Mouse (Mus musculus) neural tube, embryonic 13.5 days (tissue): ENCODE measurements around the gene Npas1. TPM values are rescaled to one million over a fixed set of nuclear protein-coding genes. Genes with fewer than 3 reads are reported as not detected.

ENCODE experiments used
- ATAC-seq: fragments of 200-750 bp; cut with Nextera tagmentation; 2 replicates; pipeline ENCODE4 v1.8.0; 2017; ENCODE audit warnings: low read depth, mild to moderate bottlenecking, moderate TSS enrichment, moderate library complexity
- H3K27ac ChIP-seq: fragments of 300-500 bp; sonication (generic); replicated peaks from 2 replicates; pipeline ENCODE4 v1.5.1; 2015; ENCODE audit warnings: moderate library complexity, mild to moderate bottlenecking, inconsistent platforms
- H3K27me3 ChIP-seq: fragments of 300-500 bp; sonication (generic); 2 replicates; pipeline ENCODE4 v1.6.1; 2015; ENCODE audit warnings: mild to moderate bottlenecking, inconsistent platforms
- H3K36me3 ChIP-seq: fragments of 300-500 bp; sonication (generic); 2 replicates; pipeline ENCODE4 v1.6.1; 2015; ENCODE audit warnings: mild to moderate bottlenecking, inconsistent platforms
- H3K4me1 ChIP-seq: fragments of 300-500 bp; sonication (generic); replicated peaks from 2 replicates; pipeline ENCODE4 v1.6.1; 2015; ENCODE audit warnings: inconsistent platforms
- H3K4me2 ChIP-seq: fragments of 300-500 bp; sonication (generic); 2 replicates; pipeline ENCODE4 v1.6.1; 2015; ENCODE audit warnings: inconsistent platforms, mild to moderate bottlenecking, moderate library complexity
- H3K4me3 ChIP-seq: fragments of 300-500 bp; sonication (generic); 2 replicates; pipeline ENCODE4 v1.5.1; 2015; ENCODE audit warnings: mild to moderate bottlenecking, inconsistent platforms
- H3K9ac ChIP-seq: fragments of 300-500 bp; sonication (generic); 2 replicates; pipeline ENCODE4 v1.6.1; 2015; ENCODE audit warnings: moderate library complexity, mild to moderate bottlenecking, inconsistent platforms
- H3K9me3 ChIP-seq: fragments of 300-500 bp; sonication (generic); 2 replicates; pipeline ENCODE4 v1.6.1; 2016; ENCODE audit warnings: inconsistent platforms
- WGBS: fragments of 180-500 bp; shearing (Covaris S2); methylation state at CpG from one replicate; pipeline ENCODE4 v1.1.7; 2015; 5-methylcytosine and 5-hydroxymethylcytosine counted together
- polyA plus RNA-seq: library from polyadenylated mRNA; unstranded; fragments of >200 nt; fragmentation: Nextera tagmentation; extraction: Ambion mirVana; gene quantifications from 2 replicates; pipeline ENCODE4 v1.2.1, GENCODE M21; 2015

Npas1 gene
- polyA plus RNA-seq, 1 experiment from 2014 or later: 1.7 TPM

- no peaks in the 10 kb centered on the region for H3K4me1 ChIP-seq
- H3K4me3 ChIP-seq: no peak overlapping the region
- no peaks in the 10 kb centered on the region for H3K9me3 ChIP-seq
- no peak overlapping the region for H3K4me2 ChIP-seq
- H3K27ac ChIP-seq: no peak overlapping the region
- peaks cover 37% of the 10 kb centered on the region for H3K36me3 ChIP-seq
- H3K27me3 ChIP-seq: no peaks in the 10 kb centered on the region
- no peak overlapping the region for H3K9ac ChIP-seq
- WGBS: 30% methylated on average over 2 of the region's 2 CpGs
- ATAC-seq: no peak; the same call in 1 of the 2 replicates
Measured at GRCm38 (mm10) chr7:16493361-16493760, 15.8 kb upstream of the Npas1 start.

GRCm38 (mm10) chr7:16492211-16492610, 14.7 kb upstream of the Npas1 start:
- Histone ChIP-seq H3K4me1 (no peaks in the 10 kb centered on the region), H3K4me3 (no peak overlapping the region), H3K4me2 (no peak overlapping the region), H3K9me3 (no peaks in the 10 kb centered on the region), H3K36me3 (peaks cover 26% of the 10 kb centered on the region), H3K27me3 (no peaks in the 10 kb centered on the region), H3K9ac (no peak overlapping the region), H3K27ac (no peak overlapping the region)
- ATAC-seq: no peak
- 59% methylated on average over 3 of the region's 3 CpGs for WGBS

- H3K4me3 ChIP-seq: no peak overlapping the region
- no peak overlapping the region for H3K9ac ChIP-seq
- peak; percentile 52 for ATAC-seq
- H3K36me3 ChIP-seq: peaks cover 21% of the 10 kb centered on the region
- H3K27me3 ChIP-seq: no peaks in the 10 kb centered on the region
- no peaks in the 10 kb centered on the region for H3K4me1 ChIP-seq
- H3K4me2 ChIP-seq: no peak overlapping the region
- no peak overlapping the region for H3K27ac ChIP-seq
- H3K9me3 ChIP-seq: no peaks in the 10 kb centered on the region
- WGBS: 35% methylated on average over 3 of the region's 3 CpGs
Measured at GRCm38 (mm10) chr7:16491759-16492158, 14.2 kb upstream of the Npas1 start.

- no peaks in the 10 kb centered on the region for H3K27me3 ChIP-seq
- H3K36me3 ChIP-seq: 0 out of 2 replicates have a peak, but pooled peaks cover 3% of the 10 kb centered on the region
- no peak overlapping the region for H3K4me2 ChIP-seq
- no peaks in the 10 kb centered on the region for H3K4me1 ChIP-seq
- no peak overlapping the region for H3K9ac ChIP-seq
- ATAC-seq: no peak
- H3K27ac ChIP-seq: no peak overlapping the region
- H3K9me3 ChIP-seq: no peaks in the 10 kb centered on the region
- 87% methylated on average over 9 of the region's 9 CpGs for WGBS
- no peak overlapping the region for H3K4me3 ChIP-seq
Measured at GRCm38 (mm10) chr7:16489948-16490347, 12.4 kb upstream of the Npas1 start.

GRCm38 (mm10) chr7:16488816-16489215, 11.3 kb upstream of the Npas1 start:
- Histone ChIP-seq H3K27me3 (no peaks in the 10 kb centered on the region), H3K4me1 (no peaks in the 10 kb centered on the region), H3K9ac (no peak overlapping the region), H3K36me3 (no peaks in the 10 kb centered on the region), H3K4me2 (no peak overlapping the region), H3K9me3 (no peaks in the 10 kb centered on the region), H3K4me3 (no peak overlapping the region), H3K27ac (no peak overlapping the region)
- ATAC-seq: no peak

- H3K9ac ChIP-seq: peak overlapping the region; percentile 43; the same call in 1 of the 2 replicates
- no peaks in the 10 kb centered on the region for H3K36me3 ChIP-seq
- 1% methylated on average over 34 of the region's 34 CpGs for WGBS
- ATAC-seq: no peak
- peaks cover 66% of the 10 kb centered on the region for H3K27me3 ChIP-seq
- peaks cover 30% of the 10 kb centered on the region for H3K4me1 ChIP-seq
- H3K4me3 ChIP-seq: peak overlapping the region; percentile 33
- no peak overlapping the region for H3K27ac ChIP-seq
- H3K9me3 ChIP-seq: no peaks in the 10 kb centered on the region
- H3K4me2 ChIP-seq: peak overlapping the region; percentile 58
Measured at GRCm38 (mm10) chr7:16476600-16476989, 933 bp downstream of the Npas1 start.

- H3K9me3 ChIP-seq: no peaks in the 10 kb centered on the region
- no peak for ATAC-seq
- no peak overlapping the region for H3K27ac ChIP-seq
- peaks cover 30% of the 10 kb centered on the region for H3K4me1 ChIP-seq
- no peaks in the 10 kb centered on the region for H3K36me3 ChIP-seq
- H3K4me2 ChIP-seq: peak overlapping the region; percentile 58
- H3K27me3 ChIP-seq: peaks cover 72% of the 10 kb centered on the region
- H3K9ac ChIP-seq: peak overlapping the region; percentile 43; the same call in 1 of the 2 replicates
- WGBS: 1% methylated on average over 54 of the region's 59 CpGs
- H3K4me3 ChIP-seq: peak overlapping the region; percentile 33
Measured at GRCm38 (mm10) chr7:16475764-16476599, 1.5 kb downstream of the Npas1 start.

GRCm38 (mm10) chr7:16475321-16475720, 2.2 kb downstream of the Npas1 start:
- Histone ChIP-seq H3K4me2 (peak overlapping the region; percentile 58), H3K27me3 (peaks cover 79% of the 10 kb centered on the region), H3K4me3 (peak overlapping the region; percentile 22), H3K36me3 (no peaks in the 10 kb centered on the region), H3K9ac (0 out of 2 replicates have a peak overlapping the region, but pooled peaks have one; percentile 9), H3K9me3 (no peaks in the 10 kb centered on the region), H3K4me1 (peaks cover 30% of the 10 kb centered on the region), H3K27ac (no peak overlapping the region)
- 6% methylated on average over 23 of the region's 23 CpGs for WGBS
- ATAC-seq: no peak

GRCm38 (mm10) chr7:16474445-16474844, 3.1 kb downstream of the Npas1 start:
- H3K27ac ChIP-seq: no peak overlapping the region
- ATAC-seq: no peak
- H3K9me3 ChIP-seq: no peaks in the 10 kb centered on the region
- H3K4me3 ChIP-seq: peak overlapping the region; percentile 13
- no peak overlapping the region for H3K9ac ChIP-seq
- H3K36me3 ChIP-seq: no peaks in the 10 kb centered on the region
- peaks cover 30% of the 10 kb centered on the region for H3K4me1 ChIP-seq
- 5% methylated on average over 33 of the region's 33 CpGs for WGBS
- peak overlapping the region; percentile 42 for H3K4me2 ChIP-seq
- H3K27me3 ChIP-seq: peaks cover 88% of the 10 kb centered on the region

GRCm38 (mm10) chr7:16473847-16474246, 3.7 kb downstream of the Npas1 start:
- Histone ChIP-seq H3K4me3 (no peak overlapping the region), H3K9me3 (no peaks in the 10 kb centered on the region), H3K27me3 (peaks cover 94% of the 10 kb centered on the region), H3K27ac (no peak overlapping the region), H3K36me3 (no peaks in the 10 kb centered on the region), H3K4me2 (no peak overlapping the region), H3K4me1 (peaks cover 30% of the 10 kb centered on the region), H3K9ac (no peak overlapping the region)
- no peak for ATAC-seq
- WGBS: 36% methylated on average over 8 of the region's 8 CpGs

GRCm38 (mm10) chr7:16472116-16472709, 5.3 kb downstream of the Npas1 start:
- H3K27me3 ChIP-seq: peaks cover 95% of the 10 kb centered on the region
- peaks cover 36% of the 10 kb centered on the region for H3K4me1 ChIP-seq
- H3K9ac ChIP-seq: no peak overlapping the region
- H3K36me3 ChIP-seq: no peaks in the 10 kb centered on the region
- 0 out of 2 replicates have a peak overlapping the region, but pooled peaks have one; percentile 11 for H3K4me2 ChIP-seq
- 4% methylated on average over 17 of the region's 17 CpGs for WGBS
- no peak overlapping the region for H3K4me3 ChIP-seq
- H3K9me3 ChIP-seq: no peaks in the 10 kb centered on the region
- H3K27ac ChIP-seq: no peak overlapping the region
- 0 out of 2 replicates have a peak, but pooled peaks have one; percentile 33 for ATAC-seq

GRCm38 (mm10) chr7:16471549-16471948, 6.0 kb downstream of the Npas1 start:
- no peak overlapping the region for H3K27ac ChIP-seq
- H3K27me3 ChIP-seq: peaks cover 89% of the 10 kb centered on the region
- ATAC-seq: no peak
- H3K4me2 ChIP-seq: 0 out of 2 replicates have a peak overlapping the region, but pooled peaks have one; percentile 11
- H3K9me3 ChIP-seq: no peaks in the 10 kb centered on the region
- no peaks in the 10 kb centered on the region for H3K36me3 ChIP-seq
- H3K9ac ChIP-seq: no peak overlapping the region
- H3K4me3 ChIP-seq: no peak overlapping the region
- WGBS: 39% methylated on average over 9 of the region's 9 CpGs
- peaks cover 33% of the 10 kb centered on the region for H3K4me1 ChIP-seq
